In the genomic region with DNA sequence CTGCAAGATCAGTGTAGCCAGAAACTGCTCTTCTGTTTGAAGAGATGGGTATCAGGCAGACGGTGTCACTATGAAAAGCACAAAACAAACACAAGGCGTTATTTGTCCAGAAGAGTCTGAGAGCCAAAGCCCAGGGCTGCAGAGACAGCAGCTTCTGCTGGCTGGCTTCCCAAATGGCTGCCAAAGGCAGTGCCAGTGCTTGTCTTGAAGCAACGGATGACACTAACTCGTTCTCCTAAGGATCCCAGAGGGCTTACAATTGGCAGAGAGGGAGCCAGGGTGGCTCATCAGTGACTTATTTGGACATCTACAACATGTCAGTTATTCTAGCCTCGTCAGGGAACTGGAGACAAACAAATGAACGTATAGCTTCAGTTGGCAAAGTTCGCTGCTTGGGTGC, we compare ENCODE assay signal across 8 mouse cellular contexts.
DNase-seq lines count a peak whose midpoint lies in the region; ATAC-seq lines count a peak whose summit lies in the region.
"Had no signal": no experiment of that assay in that cellular context is flagged by ENCODE, and none has a peak within 500 bp of the region (broad histone marks: within the 10 kb centered on the region; RNA-seq: fewer than 3 reads in every experiment).

No protein-coding gene starts in this region.

- no peak overlapping the region for H3K4me2 ChIP-seq in forebrain, embryonic 14.5 days (ENCODE audit: low read length)
- H3K4me2 ChIP-seq in kidney, embryonic 16.5 days (replicated peaks; ENCODE audit: low read depth, low read length), result no peak overlapping the region
- no peak overlapping the region for H3K4me2 ChIP-seq in midbrain, embryonic 16.5 days (ENCODE audit: low read length)
- H3K4me2 ChIP-seq: limb, embryonic 15.5 days had no signal

- H3K4me1 ChIP-seq in forebrain, embryonic 14.5 days (ENCODE audit: control insufficient read depth, insufficient read depth, low read length), result peaks cover 8% of the 10 kb centered on the region; the same call in 1 of the 2 replicates
- H3K4me1 ChIP-seq in kidney, embryonic 16.5 days (ENCODE audit: insufficient read depth, low read length), result peaks cover 36% of the 10 kb centered on the region
- peaks cover 11% of the 10 kb centered on the region for H3K4me1 ChIP-seq in midbrain, embryonic 16.5 days (ENCODE audit: control insufficient read depth, insufficient read depth, low read length)
- H3K4me1 ChIP-seq: limb, embryonic 15.5 days had no signal

- H3K36me3 ChIP-seq in forebrain, embryonic 14.5 days (ENCODE audit: control insufficient read depth, insufficient read depth, low read length), result no peaks in the 10 kb centered on the region
- peaks cover 4% of the 10 kb centered on the region; the same call in 1 of the 2 replicates for H3K36me3 ChIP-seq in kidney, embryonic 16.5 days (ENCODE audit: insufficient read depth, low read length)
- H3K36me3 ChIP-seq in midbrain, embryonic 16.5 days (ENCODE audit: control insufficient read depth, insufficient read depth, low read length), result no peaks in the 10 kb centered on the region
- H3K36me3 ChIP-seq: limb, embryonic 15.5 days had no signal

- H3K4me3 ChIP-seq in forebrain, embryonic 14.5 days (ENCODE audit: low read depth, low read length), result no peak overlapping the region
- H3K4me3 ChIP-seq in kidney, embryonic 16.5 days (ENCODE audit: low read length), result no peak overlapping the region
- H3K4me3 ChIP-seq in midbrain, embryonic 16.5 days (ENCODE audit: low read depth, low read length), result no peak overlapping the region
- H3K4me3 ChIP-seq: limb, embryonic 15.5 days had no signal

- no peak overlapping the region; the same call in 1 of the 2 replicates for H3K27ac ChIP-seq in forebrain, embryonic 14.5 days (ENCODE audit: low read depth, low read length)
- peak overlapping the region; percentile 68 for H3K27ac ChIP-seq in kidney, embryonic 16.5 days (ENCODE audit: low read length)
- no peak overlapping the region for H3K27ac ChIP-seq in midbrain, embryonic 16.5 days (ENCODE audit: low read length)
- H3K27ac ChIP-seq: limb, embryonic 15.5 days had no signal

- H3K27me3 ChIP-seq in forebrain, embryonic 14.5 days (replicated peaks; ENCODE audit: control insufficient read depth, insufficient read depth, low read length), result no peaks in the 10 kb centered on the region
- H3K27me3 ChIP-seq in kidney, embryonic 16.5 days (ENCODE audit: insufficient read depth, low read length), result no peaks in the 10 kb centered on the region
- peaks cover 2% of the 10 kb centered on the region; the same call in 1 of the 2 replicates for H3K27me3 ChIP-seq in midbrain, embryonic 16.5 days (ENCODE audit: control insufficient read depth, insufficient read depth, low read depth, low read length)
- H3K27me3 ChIP-seq: limb, embryonic 15.5 days had no signal

- WGBS in forebrain, embryonic 14.5 days, result 32% methylated on average over 7 of the region's 7 CpGs
- 43% methylated on average over 7 of the region's 7 CpGs for WGBS in kidney, embryonic 16.5 days
- WGBS in midbrain, embryonic 16.5 days, result 42% methylated on average over 7 of the region's 7 CpGs

- DNase-seq in right cerebral cortex, adult 18-20 months, result peak; percentile 19
- no peak for DNase-seq in right cerebral cortex, postnatal 36 days (ENCODE audit: low spot score in 2 of 2)
- DNase-seq in forebrain, embryonic 14.5 days (ENCODE audit: low spot score), result peak; percentile 85
- DNase-seq in heart, postnatal 14 days, result no peak
- no peak for DNase-seq in natural killer cell, adult 2 months (ENCODE audit: low spot score in 2 of 2)

- peak; percentile 83; the same call in 1 of the 2 replicates for ATAC-seq in forebrain, embryonic 14.5 days
- no peak for ATAC-seq in kidney, embryonic 16.5 days (ENCODE audit: low FRiP score, low TSS enrichment)
- peak; percentile 54; the same call in 1 of the 2 replicates for ATAC-seq in midbrain, embryonic 16.5 days

- H3K9ac ChIP-seq in forebrain, embryonic 14.5 days (ENCODE audit: low read length), result no peak overlapping the region
- no peak overlapping the region for H3K9ac ChIP-seq in kidney, embryonic 16.5 days (replicated peaks; ENCODE audit: low read length)
- H3K9ac ChIP-seq in midbrain, embryonic 16.5 days (ENCODE audit: low read depth, low read length), result no peak overlapping the region
- H3K9ac ChIP-seq: limb, embryonic 15.5 days had no signal

- intact Hi-C loops in heart, postnatal 14 days (cut with DNase I), result no loop called here

- H3K9me3 ChIP-seq in forebrain, embryonic 14.5 days (replicated peaks; ENCODE audit: control insufficient read depth, low read length), result no peaks in the 10 kb centered on the region
- H3K9me3 ChIP-seq in kidney, embryonic 16.5 days (ENCODE audit: low read length), result no peaks in the 10 kb centered on the region
- no peaks in the 10 kb centered on the region for H3K9me3 ChIP-seq in midbrain, embryonic 16.5 days (replicated peaks; ENCODE audit: control insufficient read depth, low read length, poor library complexity, severe bottlenecking)
- H3K9me3 ChIP-seq: limb, embryonic 15.5 days had no signal

Comparison
In these comparisons a context has a peak if more than half of its experiments do, and no peak if none do; other contexts are left out.
1. DNase-seq: peak in right cerebral cortex, adult 18-20 months (single experiment) and forebrain, embryonic 14.5 days (single experiment); none in right cerebral cortex, postnatal 36 days (0 of 2), heart, postnatal 14 days (0 of 2) and natural killer cell, adult 2 months (0 of 2).